Mouse (Mus musculus) right cerebral cortex, postnatal 14 days (tissue): ENCODE results near the gene S100a1.

Source experiments
- DNase-seq: peaks from one replicate; pipeline ENCODE4 v3.0.0; 2022

Gene S100a1

GRCm38 (mm10) chr3:90513796-90514590 lies at the start of gene S100a1, which contains the start of gene S100a13:
Gene S100a1, minus strand, starts transcription at chr3:90514392.
Gene S100a13, plus strand, starts transcription at chr3:90514435.
- peak; percentile 34 for DNase-seq

DNA sequence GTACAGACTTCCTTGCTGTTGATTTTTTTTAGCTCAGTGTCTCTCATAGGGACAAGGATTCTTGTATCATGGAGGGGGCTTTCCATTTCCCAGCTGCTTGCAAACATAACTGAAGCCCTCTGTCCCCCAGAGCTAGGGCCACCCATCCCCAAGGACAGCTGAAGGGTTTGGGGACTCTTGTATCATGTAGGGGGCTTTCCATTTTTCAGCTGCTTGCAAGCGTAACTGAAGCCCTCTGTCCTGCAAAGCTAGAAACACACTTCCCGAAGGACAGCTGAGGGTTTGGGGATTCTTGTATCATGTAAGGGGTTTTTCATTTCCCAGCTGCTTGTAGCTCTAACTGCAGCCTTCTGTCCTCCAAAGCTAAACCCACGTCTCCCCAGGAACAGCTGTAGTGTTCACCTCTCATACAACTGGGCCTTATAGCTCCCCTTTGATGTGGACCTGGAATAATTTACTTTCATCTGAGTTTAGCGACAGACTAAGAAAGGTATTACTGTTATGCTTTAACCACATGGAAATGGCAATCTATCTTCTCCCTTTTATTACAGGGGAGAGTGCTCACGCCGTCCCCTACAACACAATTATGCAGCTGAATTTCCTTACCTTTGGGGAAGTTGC lies 45.9 kb upstream of the S100a1 start, which contains the start of gene S100a3:
Gene S100a3 (plus strand): TSS at position 571 of the 621 bp plus-strand sequence.
- no peak for DNase-seq

- DNase-seq = no peak
Observed at GRCm38 (mm10) chr3:90555954-90556353, 41.8 kb upstream of the S100a1 start.

- no peak for DNase-seq
Observed at GRCm38 (mm10) chr3:90552231-90552630, 38.0 kb upstream of the S100a1 start.

DNA sequence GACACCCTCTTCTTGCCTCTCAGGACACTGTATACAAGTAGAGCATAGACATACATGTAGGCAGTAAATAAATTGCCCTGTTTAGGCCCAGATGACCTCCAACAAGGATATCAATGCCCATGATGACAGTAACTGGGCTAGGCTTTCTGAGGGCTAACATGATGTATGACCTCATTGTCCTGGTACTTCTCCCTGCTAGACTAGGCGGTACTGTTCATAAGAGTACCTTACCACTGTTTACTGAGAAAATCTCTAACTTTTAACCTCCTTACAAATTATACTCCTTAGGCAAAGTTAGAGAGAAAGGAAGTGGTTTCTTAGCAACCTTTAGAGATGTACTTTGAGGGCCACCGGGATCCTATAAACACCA lies 36.2 kb upstream of the S100a1 start:
- no peak for DNase-seq

DNA sequence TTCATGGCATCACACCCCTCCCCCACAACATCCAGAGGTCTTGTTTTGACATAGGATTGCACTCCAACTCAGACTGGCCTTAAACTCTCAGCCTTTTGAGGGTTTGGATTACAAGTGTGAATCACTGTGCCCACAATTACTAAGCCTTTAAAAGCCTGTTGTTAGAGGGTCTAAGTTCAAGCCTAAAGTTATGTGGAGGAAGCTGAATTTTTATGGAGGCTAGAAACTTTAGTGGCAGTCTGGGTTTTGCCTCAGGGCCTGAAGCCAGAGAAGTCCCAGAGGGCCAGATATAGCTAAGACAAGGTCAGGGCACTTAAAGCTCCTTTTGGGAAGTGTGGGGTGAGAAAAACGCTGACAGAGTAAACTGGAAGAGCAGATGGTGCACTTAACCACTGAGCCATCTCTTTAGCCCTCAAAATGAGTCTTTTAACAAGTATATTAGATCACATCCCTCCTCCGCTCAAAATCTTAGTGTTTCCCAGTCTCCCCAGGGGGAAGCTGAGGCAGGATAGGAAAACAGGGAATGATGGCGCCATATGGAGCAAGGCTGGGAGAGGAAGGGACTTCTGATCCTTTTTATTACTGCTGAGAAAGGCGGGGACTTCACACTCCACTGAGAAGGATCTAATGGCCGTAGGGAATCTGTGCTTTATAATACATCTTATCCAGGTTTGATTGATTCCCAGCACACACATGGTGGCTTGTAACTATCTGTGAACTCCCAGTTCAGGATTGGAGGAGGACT lies 35.7 kb upstream of the S100a1 start:
- DNase-seq = no peak

GRCm38 (mm10) chr3:90540904-90541303 lies 26.7 kb upstream of the S100a1 start:
- DNase-seq = no peak

DNA sequence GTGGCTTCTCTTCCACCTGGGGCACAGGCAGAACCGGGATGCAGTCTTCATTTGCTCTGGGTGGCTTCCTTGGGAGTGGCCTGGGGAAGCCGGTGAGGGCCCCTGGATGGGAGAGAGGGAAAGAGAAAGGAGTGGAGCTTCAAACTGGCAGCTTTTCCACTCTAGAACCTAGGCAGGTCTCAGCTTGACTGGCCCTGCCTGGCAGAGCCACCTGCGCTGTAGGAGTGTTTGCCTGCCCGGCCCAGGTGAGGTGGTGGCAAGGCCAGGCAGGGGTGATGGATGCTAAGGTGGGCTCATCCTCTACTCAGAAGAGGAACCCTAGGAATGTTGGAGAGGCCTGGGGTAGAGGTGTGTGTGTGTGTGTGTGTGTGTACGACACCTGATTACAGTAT lies 23.7 kb upstream of the S100a1 start:
- no peak for DNase-seq

DNA sequence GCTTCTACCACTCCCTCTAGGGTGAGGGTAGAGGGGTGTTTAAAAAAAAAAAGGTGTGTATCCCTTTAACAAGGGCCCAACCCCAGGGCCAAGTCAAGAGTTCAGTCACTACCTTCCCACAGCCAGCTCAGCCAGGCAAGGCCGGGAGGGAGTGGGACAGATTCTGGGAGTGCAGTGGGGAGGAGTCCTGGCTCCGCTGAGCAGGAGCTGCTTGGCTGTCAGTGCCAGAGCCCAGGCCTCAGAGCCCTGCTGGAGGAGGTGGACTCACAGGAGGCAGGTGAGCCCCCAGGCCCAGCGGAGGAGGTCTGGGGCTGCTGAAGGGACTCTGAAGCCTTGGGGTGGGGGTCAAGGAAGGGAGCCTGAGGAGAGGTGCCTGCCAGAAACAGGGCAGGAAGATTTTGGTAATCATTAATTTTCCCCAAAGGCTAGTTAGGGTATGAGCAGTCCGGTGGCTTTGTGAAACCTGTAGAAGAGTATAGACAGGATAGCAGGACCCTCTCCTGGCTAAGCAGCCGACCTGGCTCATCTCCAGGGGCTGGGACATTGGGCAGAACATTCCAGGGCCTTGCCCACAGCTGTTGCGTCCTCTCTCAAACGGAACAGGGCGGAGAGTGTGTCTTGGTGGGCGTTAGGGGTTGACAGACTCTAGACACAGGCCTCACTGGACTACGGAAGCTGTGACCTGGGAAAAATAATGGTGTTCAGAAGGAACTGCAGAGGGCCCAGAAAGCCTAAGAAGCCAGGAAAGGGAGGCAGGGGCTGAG lies 23.1 kb upstream of the S100a1 start, which contains the start of gene S100a16:
Gene S100a16 (plus strand): TSS at position 114 of the 764 bp plus-strand sequence.
- no peak for DNase-seq

- DNase-seq = no peak
Observed at GRCm38 (mm10) chr3:90535446-90535845, 21.3 kb upstream of the S100a1 start.

DNA sequence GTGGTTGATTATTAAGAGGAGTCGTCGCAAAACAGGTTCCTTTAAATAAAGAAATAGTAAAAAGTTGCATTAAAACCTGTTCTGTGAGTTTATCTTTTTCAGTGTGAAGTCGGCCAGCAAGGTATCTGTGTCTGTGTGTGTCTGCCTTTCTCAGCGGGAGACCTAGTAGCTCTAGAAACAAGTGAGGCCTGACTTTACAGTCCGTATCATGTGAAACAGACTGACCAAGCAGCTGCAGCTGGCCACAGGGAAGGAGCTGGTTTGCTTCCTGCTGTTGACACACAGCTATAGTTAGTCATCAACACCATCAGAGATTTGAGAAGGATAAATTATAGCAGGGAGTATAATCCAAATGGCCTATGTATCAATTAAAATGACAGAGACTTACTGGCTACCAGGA lies 17.5 kb upstream of the S100a1 start:
- DNase-seq = no peak

GRCm38 (mm10) chr3:90527291-90527873 lies 13.2 kb upstream of the S100a1 start:
- DNase-seq = no peak

DNA sequence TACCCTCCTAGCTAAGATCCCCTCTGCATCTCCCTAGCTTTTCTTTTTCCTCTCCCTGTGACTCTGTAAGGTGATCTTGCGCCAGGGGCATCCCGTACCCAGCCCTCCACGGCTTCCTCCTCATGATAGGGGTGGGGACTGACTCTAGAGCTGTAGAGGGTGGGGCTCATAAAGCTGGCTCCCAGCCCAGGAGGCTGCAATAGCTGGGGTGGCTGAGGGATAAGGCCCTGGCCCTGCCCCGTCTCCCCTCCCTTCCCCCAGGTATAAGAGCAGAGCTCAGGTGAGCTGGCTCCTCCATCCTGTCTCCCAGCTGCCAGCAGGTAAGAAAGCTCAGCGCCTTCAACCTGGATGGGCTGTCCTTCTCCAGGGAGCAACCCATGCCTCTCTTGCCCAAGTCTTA lies 12.4 kb upstream of the S100a1 start, which contains the start of gene S100a14:
Gene S100a14 (plus strand): TSS at position 277 of the 400 bp plus-strand sequence.
- no peak for DNase-seq

DNA sequence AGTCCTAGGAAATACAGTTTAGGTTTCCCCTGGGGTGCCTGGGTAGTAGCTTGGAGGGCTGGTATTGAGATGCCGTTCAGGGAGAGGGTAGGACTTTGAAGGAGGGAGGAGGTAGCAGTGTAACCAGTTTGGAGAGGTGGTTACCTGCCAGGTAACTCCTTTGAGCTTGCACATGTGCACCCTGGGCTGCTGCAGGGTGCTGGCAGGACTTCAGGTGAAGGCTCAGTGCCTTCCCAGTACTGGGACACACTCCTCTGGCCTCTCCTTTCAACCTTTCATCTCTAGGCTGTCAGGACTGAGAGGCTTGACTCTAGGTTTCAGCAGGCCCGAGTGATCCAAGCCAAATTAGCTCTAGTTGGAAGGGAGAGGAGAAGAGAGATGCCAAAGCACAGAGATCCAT lies 11.9 kb upstream of the S100a1 start:
- no peak for DNase-seq

DNA sequence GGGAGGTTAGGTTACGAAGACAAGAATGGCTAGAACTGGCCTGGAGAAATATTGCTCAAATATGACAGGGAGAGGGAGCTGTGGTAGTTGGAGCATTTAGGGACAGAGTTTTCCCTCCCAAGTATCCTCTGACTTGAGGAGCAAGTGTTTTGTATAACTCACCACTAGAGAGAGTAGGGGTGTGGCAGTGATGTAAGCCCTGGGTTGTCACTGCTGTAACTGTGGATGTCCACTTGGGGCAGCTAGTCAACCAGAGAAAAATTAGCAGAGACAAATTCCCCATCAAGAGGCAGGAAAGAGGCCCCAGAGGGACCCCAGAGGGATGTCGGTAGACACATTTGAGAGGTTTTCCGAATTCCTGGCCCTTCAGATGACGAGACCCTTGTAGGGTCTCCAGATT lies 11.2 kb upstream of the S100a1 start:
- no peak for DNase-seq

DNA sequence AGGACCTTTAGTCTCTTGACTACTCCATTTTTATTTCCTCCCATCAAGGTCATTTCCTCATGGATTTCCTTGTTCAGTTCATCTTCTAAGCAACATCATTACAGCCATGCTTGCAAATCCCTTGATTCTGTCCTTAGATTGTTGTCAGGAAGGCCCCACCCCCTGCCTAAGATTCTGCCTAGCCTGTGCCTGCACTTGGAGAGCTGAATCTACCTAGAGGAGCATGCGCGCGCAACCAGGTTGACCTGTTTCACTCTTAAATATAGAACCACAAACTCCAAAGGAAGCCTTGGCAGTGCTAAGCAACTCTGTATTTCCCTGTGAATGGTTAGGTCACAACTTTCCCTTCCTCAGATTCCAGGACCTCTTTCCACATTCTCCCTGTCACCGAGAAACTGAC lies 3.5 kb upstream of the S100a1 start:
- DNase-seq = no peak

- no peak for DNase-seq
Observed at GRCm38 (mm10) chr3:90515789-90516188, 1.6 kb upstream of the S100a1 start.

- no peak for DNase-seq
Observed at GRCm38 (mm10) chr3:90515242-90515641, 1.1 kb upstream of the S100a1 start.

DNA sequence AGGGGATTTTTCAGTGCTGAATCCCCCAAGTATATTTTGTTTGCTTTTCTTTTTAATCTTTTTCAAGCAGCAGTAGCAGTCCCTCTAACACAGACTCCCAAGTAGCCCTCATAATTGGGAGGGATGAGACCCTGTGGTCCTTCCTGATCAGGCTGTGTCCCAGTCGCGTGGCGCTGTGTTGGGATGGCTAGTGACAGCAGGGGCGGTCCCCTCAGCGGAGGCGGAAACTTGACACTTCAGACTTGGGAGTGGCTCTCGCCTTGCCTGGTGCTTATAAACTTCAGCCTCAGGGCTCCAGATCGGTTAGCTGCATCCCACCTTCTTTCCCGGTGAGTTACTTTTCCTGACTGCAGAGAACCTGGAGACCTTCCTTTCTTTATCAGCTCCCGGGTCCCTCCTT lies 499 bp upstream of the S100a1 start:
- peak; percentile 38 for DNase-seq

GRCm38 (mm10) chr3:90512948-90513642 lies 1.1 kb downstream of the S100a1 start:
- DNase-seq = no peak

DNA sequence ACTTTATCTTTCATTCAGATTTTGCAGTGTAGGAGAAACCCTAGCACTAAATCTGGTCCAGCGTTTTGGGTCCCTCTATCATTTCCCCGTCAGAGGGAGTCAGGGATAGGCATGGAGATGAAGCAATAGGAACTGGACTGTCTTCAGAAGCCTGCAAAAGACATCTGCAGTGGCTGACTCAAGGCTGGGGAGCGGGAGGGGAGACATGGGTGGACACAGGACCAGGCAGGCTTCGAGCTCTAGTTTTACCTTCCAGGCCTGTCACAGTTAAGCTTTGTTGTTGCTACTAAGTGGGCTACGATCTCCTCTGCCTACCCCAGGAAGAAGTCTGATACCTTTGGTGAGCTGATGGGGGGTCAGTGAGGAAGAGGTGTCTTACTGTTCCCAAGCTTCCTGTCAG lies 1.9 kb downstream of the S100a1 start:
- no peak for DNase-seq

- DNase-seq = no peak
Observed at GRCm38 (mm10) chr3:90509747-90510123, 4.5 kb downstream of the S100a1 start.
